Mouse (Mus musculus) brain, embryonic 18.5 days (tissue): ENCODE results near the gene BC005561.

Experiments used
- DNase-seq: peaks from one replicate; pipeline ENCODE4 v3.0.0-alpha.2; 2012; ENCODE audit warnings: low read depth, low spot score

BC005561 gene

DNA sequence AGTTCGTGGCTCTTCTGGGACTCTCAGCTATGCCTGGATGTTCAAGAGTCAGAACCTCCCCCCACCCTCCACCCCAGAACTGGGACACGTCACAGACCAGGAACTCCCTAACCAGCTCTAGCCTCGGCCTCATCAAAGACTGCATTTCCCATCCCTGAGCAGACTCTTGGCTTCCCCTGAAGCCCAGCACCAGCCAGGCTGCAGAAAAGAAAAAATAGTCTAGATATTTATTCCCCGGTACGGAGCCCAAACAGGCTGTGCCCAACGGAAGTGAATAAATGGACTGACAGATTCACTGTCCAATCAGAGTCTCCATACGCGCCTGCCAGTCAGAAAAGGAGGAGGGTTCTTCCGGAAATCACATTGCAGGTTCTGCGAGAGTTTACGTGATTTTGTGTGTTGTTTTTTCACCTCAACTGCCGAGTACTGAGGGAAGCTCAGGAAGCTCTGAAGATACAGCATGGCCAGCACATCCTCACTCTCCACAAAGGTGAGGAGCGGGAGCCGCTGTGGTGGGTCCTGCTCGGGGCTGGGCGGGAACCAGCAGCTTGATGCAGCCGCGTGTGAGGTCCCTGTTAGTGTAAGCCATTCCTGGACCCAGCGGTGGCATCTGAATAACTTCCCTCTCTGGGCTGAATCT lies 63.2 kb downstream of the BC005561 start:
- peak; percentile 79 for DNase-seq
